Mouse (Mus musculus): ENCODE measurements around the gene Rbfox2.

GRCm38 (mm10) chr15:77122824-77123223 is 184.0 kb downstream of the Rbfox2 start:
- TF ChIP-seq POLR2A (IDR thresholded peaks at IDR 0.05; ENCODE audit: low read depth, low read length) (no peak), CTCF (IDR thresholded peaks at IDR 0.05; ENCODE audit: extremely low read depth, insufficient read depth, insufficient read length, insufficient replicate concordance) (no peak)
